Mouse (Mus musculus) E14TG2a.4 (cell line): ENCODE data around the gene Hacl1.

Experiments used
- CTCF ChIP-seq: conservative IDR thresholded peaks from 2 replicates; pipeline ENCODE4 v1.5.1; 2014; ENCODE audit warnings: low read length
- NANOG ChIP-seq: IDR thresholded peaks from 2 replicates; pipeline ENCODE4 v1.6.1; 2014; ENCODE audit warnings: borderline replicate concordance, low read length, mixed read lengths

DNA sequence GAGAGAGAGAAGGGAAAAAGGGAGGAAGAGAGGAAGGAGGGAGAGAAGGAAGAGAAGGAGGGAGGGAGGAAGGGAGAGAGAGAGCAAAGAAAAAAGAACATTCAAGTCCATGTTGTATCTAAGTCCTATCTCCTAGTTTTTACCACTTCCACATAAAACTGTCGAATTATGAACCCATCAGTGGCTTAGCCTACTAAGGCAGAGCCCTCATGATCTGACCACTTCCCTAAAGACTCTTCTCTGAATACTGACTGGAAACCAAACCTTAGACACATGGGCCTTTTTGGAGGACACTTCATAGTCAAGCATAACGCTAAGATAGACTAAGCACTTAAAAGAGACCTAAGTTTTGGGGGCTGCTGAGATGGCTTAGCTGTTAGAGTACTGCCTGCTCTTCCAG, 48.0 kb downstream of the Hacl1 start:
- no peak for TF ChIP-seq CTCF
- TF ChIP-seq NANOG, result no peak
